Mouse (Mus musculus): ENCODE measurements around the gene Cep57l1.

Gene Cep57l1

DNA sequence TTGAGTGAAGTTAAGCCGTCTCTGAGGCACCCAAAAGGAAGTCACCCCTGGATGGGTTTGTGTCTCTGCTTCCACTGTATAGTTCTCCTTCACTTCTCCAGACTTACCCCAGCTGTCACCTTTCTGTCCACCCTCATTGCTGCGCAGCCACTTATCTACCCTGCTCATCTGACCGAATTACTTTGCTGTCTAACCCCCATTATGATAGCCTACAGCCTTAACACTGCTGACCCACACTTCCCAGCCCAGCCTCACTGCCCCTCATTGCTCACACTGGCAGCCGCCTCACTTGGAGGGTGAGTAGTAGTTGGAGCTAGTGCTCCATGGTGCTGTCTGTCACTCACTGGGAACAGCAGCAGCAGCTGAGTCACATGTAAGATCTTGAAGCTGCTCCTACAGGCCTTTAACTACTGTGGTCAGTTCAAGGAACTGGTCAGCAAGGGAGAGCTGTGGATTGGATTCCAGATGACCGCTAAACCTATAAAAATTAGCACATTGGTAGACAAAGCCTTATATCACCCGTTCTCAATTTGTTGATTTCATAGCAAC, 4.7 kb upstream of the Cep57l1 start:
- no peak for DNase-seq

GRCm38 (mm10) chr10:41812566-41812965, 2.9 kb upstream of the Cep57l1 start:
- no peak for DNase-seq

DNA sequence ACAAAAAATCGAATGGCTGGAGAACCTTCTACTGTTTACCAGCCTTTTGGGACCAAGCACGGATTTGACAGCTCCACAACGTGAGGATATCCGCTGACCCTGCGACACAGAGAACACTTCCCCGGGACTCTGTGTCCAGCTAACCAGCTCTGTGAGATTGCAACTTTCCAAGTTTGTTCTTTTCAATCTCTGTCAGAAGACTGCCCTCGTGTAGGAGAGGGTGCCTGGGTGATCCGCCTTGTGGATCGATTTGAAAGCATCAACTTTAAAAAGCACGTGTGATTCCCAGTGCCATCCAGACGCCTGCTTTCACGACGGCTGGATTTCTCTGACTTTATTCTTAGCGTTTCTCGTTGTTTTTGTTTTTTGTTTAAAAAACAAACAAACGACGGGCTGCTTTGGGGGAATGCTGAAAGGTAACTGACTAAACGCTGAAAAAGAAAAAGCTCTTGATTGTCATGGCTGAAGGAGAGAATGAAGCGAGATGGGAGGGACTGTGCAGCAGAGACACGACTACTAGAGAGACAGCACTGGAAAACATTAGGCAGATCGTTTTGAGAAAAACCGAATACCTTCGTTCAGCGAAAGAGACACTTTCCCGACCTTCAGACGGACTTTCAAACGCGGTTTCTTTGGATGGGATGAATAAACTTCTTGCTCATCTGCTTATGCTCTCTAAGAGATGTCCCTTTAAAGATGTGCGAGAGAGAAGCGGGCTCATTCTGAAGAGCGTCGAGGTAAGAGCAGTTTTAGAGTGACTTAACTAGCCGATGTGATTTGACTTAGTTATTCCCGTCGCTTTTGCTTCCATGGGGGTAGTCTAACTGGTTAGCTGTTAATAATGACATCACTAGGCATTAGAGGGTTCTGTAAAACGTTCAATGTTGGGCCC, 1.1 kb upstream of the Cep57l1 start:
- DNase-seq: no peak

DNA sequence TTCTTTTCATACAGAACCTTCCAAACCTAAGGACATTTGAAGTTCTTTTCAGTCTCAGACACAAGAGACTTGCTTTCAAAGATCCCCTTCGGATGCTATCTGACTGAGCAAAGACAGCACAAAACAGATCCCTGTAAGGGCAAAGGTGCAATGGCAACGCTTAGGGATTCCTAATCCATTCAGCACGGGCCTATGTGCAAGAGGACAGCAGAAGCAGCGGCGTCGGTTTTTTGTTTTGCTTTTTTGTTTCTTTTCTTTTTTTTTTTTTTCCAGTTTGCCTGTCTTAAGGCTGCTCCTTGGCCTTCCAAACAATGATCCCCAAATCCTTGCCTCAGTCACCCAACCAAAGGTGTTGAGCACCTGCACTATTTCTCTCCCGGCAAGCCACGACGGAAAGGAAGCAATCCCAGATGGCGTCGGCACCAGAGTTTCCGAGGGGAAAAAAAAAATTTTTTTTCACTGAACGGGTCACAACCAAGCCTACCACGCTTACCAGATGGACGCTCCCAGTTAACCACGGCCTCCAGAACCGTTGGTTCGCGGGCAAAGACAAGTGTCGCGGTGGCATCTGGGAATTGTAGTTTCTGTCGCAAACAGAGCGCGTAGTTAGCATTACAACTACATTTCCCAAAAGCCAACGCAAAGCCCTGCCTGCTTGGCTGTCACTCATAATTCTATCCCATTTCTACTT, 446 bp downstream of the Cep57l1 start:
- DNase-seq: peak; percentile 86

DNA sequence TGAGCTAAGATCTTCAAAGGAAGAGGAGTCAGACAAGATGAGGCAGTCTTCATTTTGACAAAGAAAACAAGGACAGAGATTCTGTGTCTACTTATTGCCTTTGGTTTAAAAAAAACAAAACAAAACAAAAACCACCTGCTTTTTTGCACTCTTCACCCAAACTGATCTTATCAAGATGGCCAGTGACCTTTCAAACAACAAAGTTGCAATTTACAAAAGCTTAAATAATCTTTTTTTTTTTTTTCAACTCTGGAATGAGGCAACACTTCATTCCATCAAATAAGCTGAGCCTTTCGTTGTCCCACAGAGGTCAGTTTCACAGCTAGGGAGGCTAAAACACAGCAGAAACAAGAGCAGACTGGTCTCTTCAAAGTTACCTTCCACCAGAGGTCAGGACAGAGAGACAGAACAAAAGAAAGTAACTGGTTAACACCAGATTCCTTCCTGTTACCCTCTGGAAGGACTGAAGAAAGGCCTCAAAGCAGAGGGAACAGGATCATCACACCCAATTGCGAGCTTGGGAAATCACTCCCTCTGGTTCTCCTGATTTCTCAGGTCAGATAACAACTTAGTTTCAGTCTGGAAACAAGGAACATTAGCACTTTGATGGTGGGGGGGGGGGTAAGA, 3.8 kb downstream of the Cep57l1 start:
- DNase-seq: no peak

DNA sequence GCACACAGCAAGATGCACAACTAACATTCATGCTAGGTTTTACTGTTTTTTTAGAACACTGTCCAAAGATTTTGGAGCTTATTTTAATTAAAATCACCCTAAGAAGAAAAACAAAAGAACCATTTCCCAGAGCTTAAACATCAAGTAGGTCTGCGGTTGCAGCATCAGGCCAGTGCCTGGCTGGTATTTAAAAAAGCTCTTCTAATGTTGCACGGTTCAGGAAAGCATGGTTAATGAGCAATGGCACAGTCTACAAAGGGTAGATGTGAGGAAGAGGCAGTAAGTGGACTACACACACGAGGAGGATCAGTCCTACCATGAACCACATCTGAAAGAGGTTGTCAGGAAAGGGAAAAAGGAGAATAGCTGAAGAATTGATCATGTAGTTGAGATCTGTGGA, 5.0 kb downstream of the Cep57l1 start:
- no peak for DNase-seq

DNA sequence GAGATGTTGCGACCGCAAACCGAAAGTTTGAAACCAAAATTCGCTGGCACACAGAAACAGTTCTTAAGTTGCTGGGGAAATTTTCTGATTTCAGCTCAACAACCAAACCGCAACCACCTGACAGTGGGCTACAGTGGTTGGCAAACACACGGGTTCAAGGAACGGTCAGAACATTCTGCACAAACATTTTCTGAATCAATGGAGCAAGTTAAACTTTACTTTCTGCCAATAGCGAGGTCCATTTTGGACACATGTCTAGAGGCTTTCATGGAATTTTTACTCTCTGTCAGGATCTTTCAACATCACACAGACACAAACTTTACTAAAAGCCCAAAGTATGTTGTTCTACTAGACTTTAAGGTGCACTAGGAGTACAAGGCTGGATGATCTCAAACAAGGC, 6.2 kb downstream of the Cep57l1 start:
- no peak for DNase-seq

DNA sequence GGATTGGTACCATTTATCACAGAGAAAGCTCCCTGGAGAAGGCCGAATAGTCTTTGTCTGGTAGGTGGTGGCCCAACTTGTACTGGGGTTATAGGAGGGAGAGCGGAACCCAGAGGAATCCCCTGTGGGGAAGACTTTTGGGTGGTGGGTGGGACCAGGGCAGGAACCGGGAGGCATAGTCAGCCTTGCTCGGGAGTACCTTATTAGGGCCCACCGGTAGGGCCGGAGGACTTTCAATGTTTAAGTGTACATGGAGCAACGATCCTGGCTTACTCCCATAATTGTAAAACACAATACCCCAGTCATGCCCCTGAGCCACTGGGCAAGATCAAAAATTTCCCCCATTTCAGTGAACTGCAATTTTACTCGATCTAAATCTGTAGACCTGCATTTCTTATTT, 12.4 kb downstream of the Cep57l1 start:
- no peak for DNase-seq

GRCm38 (mm10) chr10:41792375-41792774, 17.3 kb downstream of the Cep57l1 start:
- DNase-seq: no peak

DNA sequence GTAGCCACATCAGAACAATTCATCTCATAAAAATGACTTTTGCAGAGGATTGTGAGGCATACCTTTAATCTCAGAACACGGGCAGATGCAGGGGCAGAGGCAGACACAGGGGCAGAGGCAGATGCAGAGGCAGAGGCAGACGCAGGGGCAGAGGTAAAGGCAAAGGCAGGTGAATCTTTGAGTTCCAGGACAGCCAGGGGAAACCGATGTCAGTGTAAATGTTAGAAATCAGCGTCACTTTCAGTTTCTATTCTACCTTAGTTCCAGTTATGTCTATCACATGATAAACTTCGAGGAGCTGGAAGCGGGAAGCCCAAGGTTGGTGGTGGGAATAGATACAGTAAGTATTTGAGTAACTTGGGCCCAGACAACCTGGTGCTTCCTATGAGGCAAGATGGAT, 42.4 kb downstream of the Cep57l1 start:
- DNase-seq: no peak

GRCm38 (mm10) chr10:41766280-41766679, 43.4 kb downstream of the Cep57l1 start:
- no peak for DNase-seq

GRCm38 (mm10) chr10:41765586-41765985, 44.1 kb downstream of the Cep57l1 start:
- DNase-seq: no peak

DNA sequence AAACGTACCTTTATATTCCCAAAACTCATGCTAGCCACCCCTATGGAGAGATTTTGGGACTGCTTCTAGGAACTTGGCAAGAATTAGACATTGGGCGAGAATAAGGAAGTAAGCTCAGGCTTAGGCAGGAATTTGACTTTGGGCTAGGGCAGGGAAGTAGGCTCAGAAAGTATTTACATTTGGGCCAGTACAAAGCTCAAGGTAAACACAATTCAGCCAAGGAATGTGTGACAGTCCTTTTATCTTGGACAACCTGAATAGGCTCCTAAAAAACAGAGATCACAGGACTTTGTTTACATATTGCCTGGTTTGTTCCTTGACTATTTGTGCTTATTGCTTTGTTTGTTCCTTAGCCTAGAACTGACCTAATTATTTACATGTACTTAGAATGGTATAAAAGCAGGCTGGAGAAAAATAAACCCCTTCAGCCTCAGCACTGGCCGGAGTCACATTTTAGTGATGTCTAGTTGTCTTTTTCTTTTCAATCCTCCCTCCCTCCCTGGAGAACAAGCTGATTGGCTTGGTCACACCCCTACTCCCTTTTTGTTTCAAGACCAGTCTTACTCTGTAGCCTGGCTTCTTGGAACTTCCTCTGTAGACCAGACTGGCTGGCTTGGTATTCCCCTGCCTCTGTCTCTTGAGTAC, 45.8 kb downstream of the Cep57l1 start:
- no peak for DNase-seq

GRCm38 (mm10) chr10:41760866-41761265, 48.8 kb downstream of the Cep57l1 start:
- no peak for DNase-seq

DNA sequence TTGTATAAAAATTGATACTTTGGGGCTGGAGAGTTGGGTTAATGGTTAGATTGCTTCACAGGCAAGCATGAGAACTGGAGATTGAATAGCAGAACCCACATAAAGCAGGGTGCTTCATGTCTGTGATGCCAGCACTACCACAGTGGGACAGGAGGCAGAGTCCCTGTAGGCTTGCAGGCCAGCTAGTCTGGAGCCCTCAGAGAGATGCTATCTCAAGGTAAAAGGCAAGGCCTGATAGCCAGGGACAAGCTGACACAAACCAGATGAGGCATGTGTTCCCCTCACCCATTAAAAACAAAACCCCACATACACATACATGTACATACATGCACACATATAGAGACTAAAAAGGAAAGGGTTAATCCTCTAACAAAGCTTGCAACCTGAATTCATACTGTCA, 51.6 kb downstream of the Cep57l1 start:
- DNase-seq: no peak

GRCm38 (mm10) chr10:41757226-41757625, 52.4 kb downstream of the Cep57l1 start:
- no peak for DNase-seq

DNA sequence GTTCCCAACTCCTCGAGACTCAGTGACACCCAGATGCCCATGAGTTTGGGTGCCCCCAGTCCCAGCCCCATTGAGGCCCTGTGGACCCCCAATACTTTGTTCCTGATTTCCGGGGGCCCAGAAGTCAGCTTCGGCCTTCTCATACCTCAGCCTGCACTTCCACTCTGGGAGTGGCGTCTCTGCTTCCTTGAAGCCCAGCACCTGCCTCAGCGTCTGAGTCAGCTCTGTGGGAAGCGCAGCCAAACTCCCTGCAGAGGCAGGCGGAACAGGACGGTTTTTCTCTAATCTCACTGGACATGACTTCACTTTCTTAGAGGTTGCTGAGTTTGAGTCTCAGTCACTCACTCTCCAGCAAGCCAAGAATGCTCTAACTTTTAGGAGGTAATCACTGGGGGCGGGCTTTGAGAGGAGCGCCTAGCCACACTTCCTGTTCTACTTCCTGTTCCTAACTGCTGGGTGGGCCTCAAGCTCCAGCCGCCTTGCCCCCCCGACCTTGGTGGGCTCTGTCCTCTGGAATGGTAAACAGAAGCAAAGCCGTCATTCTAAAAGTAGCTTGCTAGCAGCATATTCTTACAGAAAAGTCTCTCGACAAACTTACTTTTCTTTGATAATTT, 57.7 kb downstream of the Cep57l1 start:
- peak; percentile 59 for DNase-seq

DNA sequence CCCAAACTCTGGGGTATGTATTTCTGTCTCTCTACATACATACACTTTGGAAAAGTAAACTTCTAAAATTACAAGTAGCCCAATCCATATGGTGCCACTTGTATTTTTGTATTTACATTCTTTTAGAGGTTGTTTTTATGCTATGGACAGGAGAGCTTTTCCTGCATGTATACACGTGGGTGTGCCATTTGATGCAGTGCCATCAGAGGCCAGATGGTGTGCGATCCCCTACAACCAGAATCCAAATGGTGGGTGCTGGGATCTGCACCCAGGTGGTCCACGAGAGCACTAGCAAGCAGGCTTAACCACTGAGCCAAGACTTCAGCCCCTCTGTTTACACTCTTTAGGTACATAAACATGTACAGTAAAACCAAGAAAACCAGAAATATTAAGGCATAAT, 60.4 kb downstream of the Cep57l1 start:
- DNase-seq: no peak

DNA sequence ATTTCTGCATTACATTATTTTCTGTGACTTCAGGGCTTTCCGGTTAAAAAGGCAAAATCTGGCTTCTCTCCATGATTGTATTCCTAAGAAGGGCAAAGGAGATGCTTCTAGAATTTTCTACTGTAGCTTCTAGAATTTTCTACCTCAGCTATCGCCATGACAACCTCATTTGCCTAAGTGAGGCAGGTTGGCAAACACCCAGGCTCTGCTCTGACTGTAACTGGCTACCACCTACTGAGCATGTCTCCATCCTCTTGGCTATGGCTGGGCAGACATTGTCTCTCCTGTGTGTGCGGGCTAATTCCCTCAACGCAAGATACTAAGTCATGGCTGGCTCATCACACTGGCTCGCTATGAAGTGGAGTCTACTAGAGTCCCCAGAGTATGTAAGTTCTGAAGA, 63.1 kb downstream of the Cep57l1 start:
- DNase-seq: no peak

DNA sequence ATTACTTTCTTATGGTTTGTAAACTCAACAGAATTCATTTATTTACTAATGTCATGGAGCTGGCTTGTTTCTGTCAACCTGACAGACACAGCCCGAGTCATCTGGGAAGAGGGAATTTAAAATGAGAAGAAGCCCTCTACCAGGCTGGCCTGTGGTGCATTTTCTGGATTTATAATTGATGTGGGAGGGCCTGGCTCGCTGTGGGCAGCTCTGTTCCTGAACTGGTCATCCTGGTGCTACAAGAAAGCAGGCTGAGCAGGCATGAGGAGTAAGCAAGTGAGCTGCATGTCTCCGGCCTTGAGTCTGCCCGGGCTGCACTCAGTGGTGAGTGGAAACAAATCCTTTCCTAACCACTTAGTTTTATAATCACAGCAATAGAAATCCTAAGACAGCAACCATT, 65.7 kb downstream of the Cep57l1 start:
- DNase-seq: no peak

DNA sequence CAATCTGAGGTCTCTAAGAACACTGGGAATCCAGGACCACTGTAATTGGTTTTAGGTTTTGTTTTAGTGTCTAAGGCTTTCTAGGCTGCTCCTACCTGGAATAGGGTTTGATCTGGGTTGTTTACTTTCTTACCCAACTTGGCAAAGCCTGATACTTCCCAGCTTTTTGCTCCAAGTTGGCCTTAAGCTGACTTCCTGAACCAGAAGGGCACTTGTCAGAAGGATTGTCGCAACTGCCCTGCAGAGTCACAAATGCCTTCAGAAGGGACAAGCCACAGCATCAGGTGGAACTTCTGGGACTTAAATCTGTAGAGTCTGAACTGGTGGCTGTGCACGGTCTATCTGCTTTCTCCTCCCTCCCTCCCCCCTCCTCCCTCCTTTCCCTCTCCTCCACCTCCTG, 69.5 kb downstream of the Cep57l1 start:
- no peak for DNase-seq

DNA sequence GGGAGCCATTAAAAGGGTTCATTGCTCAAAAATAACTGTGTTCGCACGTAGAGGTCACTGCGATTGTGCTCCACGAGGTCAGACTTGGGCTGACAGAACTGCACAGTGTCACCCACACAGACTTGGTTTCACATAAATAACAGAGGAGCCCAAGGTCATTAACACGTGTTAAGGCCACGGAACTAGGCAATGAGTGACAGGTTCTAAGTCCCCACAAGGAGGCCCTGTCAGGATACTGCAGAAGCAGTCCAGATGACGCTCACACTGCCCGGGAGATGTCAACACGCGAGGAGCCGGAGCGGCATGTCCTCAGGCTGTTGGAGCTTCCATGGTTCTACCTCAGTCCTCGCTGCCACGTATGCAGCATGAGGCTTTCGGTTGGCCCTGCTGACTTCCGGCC, 72.4 kb downstream of the Cep57l1 start:
- DNase-seq: no peak

GRCm38 (mm10) chr10:41735398-41735797, 74.3 kb downstream of the Cep57l1 start:
- DNase-seq: no peak

Data from thymus, postnatal 4 days (tissue).